Mouse (Mus musculus) forebrain, postnatal 0 days (tissue): ENCODE measurements at regions not wholly inside any gene's neighbourhood (a gene's known extent, or its start where the extent isn't known, plus 50 kb on each side); places are given as distances from the start of the nearest gene placed in this dataset.

Experiments
- ATAC-seq: fragments of 200-750 bp; cut with Nextera tagmentation; 2 replicates; pipeline ENCODE4 v1.8.0; 2017; ENCODE audit warnings: mild to moderate bottlenecking, moderate library complexity
- DNase-seq: peaks from one replicate; pipeline ENCODE4 v3.0.0-alpha.2; 2015
- H3K27ac ChIP-seq: fragments of 300-500 bp; sonication (generic); 2 replicates; pipeline ENCODE4 v1.5.1; 2014; ENCODE audit warnings: low read depth, mild to moderate bottlenecking, antibody characterized with exemption, low read length, moderate library complexity, mixed read lengths
- H3K27me3 ChIP-seq: fragments of 300-500 bp; sonication (generic); 2 replicates; pipeline ENCODE4 v1.6.1; 2014; ENCODE audit warnings: mild to moderate bottlenecking, low read length, mixed read lengths; ENCODE audit not compliant: insufficient read depth
- H3K36me3 ChIP-seq: fragments of 300-500 bp; sonication (generic); 2 replicates; pipeline ENCODE4 v1.6.1; 2014; ENCODE audit warnings: mild to moderate bottlenecking, moderate library complexity; ENCODE audit not compliant: insufficient read depth
- H3K4me1 ChIP-seq: fragments of 300-500 bp; sonication (generic); 2 replicates; pipeline ENCODE4 v1.6.1; 2014; ENCODE audit warnings: antibody characterized with exemption; ENCODE audit not compliant: insufficient read depth
- H3K4me2 ChIP-seq: fragments of 300-500 bp; sonication (generic); 2 replicates; pipeline ENCODE4 v1.6.1; 2014; ENCODE audit warnings: low read depth, mild to moderate bottlenecking, moderate library complexity
- H3K4me3 ChIP-seq: fragments of 300-500 bp; sonication (generic); 2 replicates; pipeline ENCODE4 v1.5.1; 2014; ENCODE audit warnings: low read depth, low read length, mixed read lengths
- H3K9ac ChIP-seq: fragments of 300-500 bp; sonication (generic); 2 replicates; pipeline ENCODE4 v1.6.1; 2014; ENCODE audit warnings: mild to moderate bottlenecking
- H3K9me3 ChIP-seq: fragments of 300-500 bp; sonication (generic); 2 replicates; pipeline ENCODE4 v1.6.1; 2016; ENCODE audit warnings: low read length
- CTCF ChIP-seq: sonication (generic); IDR thresholded peaks from 2 replicates; pipeline ENCODE4 v1.5.1; 2016; ENCODE audit warnings: antibody characterized with exemption, control low read depth, low read depth
- WGBS: fragments of 180-500 bp; shearing (Covaris S2); extraction: QIAGEN DNeasy Blood & Tissue Kit; methylation state at CpG from one replicate; pipeline ENCODE4 v1.1.7; 2014; 5-methylcytosine and 5-hydroxymethylcytosine counted together

DNA sequence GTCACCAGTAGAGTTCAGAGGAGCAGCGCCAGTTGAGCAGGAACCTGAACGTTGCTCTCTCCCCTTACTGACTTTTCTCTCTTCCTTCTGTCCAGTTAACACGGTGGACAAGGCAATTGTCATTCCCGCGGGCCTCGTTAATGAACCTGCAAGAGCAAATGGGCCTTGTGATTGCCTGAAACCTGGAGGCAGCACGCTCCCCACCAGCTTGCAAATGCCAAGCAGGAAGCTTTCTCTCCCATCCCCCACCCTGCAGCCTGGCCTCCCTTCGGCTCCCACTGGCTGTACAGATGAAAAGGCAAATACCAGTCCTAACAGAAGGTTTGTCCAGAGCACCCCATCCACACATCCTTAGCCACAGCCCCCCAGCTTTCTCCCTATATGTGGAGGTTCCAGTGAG, 298.3 kb downstream of the Bcor start:
- Histone ChIP-seq H3K36me3 (no peaks in the 10 kb centered on the region), H3K9ac (no peak overlapping the region), H3K9me3 (no peaks in the 10 kb centered on the region), H3K4me3 (no peak overlapping the region), H3K4me2 (no peak overlapping the region), H3K27me3 (no peaks in the 10 kb centered on the region), H3K4me1 (peaks cover 3% of the 10 kb centered on the region; the same call in 1 of the 2 replicates), H3K27ac (no peak overlapping the region)
- DNase-seq (no peak), ATAC-seq (no peak)
- WGBS, result 33% methylated on average over 8 of the region's 8 CpGs
- TF ChIP-seq CTCF, result no peak

- no peak for TF ChIP-seq CTCF
- H3K9me3 ChIP-seq, result no peaks in the 10 kb centered on the region
- no peak overlapping the region for H3K27ac ChIP-seq
- H3K9ac ChIP-seq, result no peak overlapping the region
- DNase-seq, result no peak
- no peak overlapping the region for H3K4me2 ChIP-seq
- H3K4me1 ChIP-seq, result peaks cover 3% of the 10 kb centered on the region; the same call in 1 of the 2 replicates
- H3K4me3 ChIP-seq, result no peak overlapping the region
- H3K27me3 ChIP-seq, result no peaks in the 10 kb centered on the region
- no peaks in the 10 kb centered on the region for H3K36me3 ChIP-seq
- ATAC-seq, result no peak
- 34% methylated on average over 3 of the region's 3 CpGs for WGBS
Observed at GRCm38 (mm10) chrX:11863106-11863505, 297.0 kb downstream of the Bcor start.

DNA sequence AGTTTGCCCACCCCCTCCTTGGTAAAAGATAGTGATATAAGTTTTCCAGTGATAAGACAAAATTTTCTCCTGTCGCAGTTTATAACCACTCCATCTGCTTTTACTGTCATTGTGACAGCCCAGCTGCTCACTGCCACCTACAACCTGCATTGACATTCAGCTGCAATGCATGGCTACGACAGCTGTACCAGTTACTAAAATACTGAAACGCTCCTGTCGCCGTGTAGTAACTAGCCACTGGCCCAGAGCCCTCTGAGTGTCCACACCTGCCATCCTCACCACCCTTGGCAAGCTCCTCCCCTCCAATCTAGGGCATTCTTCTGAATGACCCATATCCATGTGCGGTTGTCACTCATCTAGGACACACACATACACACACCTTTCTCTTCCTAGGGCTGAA, 286.2 kb downstream of the Bcor start:
- no peak for TF ChIP-seq CTCF
- WGBS, result 80% methylated on average over 6 of the region's 6 CpGs

GRCm38 (mm10) chrX:11876636-11877035, 283.5 kb downstream of the Bcor start:
- Histone ChIP-seq H3K9ac (no peak overlapping the region), H3K9me3 (no peaks in the 10 kb centered on the region), H3K4me3 (no peak overlapping the region), H3K27me3 (no peaks in the 10 kb centered on the region), H3K4me1 (no peaks in the 10 kb centered on the region), H3K36me3 (no peaks in the 10 kb centered on the region), H3K27ac (no peak overlapping the region), H3K4me2 (no peak overlapping the region)
- 72% methylated on average over 7 of the region's 7 CpGs for WGBS
- DNase-seq (no peak), ATAC-seq (no peak)
- TF ChIP-seq CTCF, result no peak

More for the DNA sequence above, 286.2 kb downstream of the Bcor start:
- Histone ChIP-seq H3K4me2 (no peak overlapping the region), H3K4me1 (no peaks in the 10 kb centered on the region), H3K9ac (no peak overlapping the region), H3K27me3 (no peaks in the 10 kb centered on the region), H3K36me3 (no peaks in the 10 kb centered on the region), H3K9me3 (no peaks in the 10 kb centered on the region), H3K27ac (no peak overlapping the region), H3K4me3 (no peak overlapping the region)
- DNase-seq (no peak), ATAC-seq (no peak)

DNA sequence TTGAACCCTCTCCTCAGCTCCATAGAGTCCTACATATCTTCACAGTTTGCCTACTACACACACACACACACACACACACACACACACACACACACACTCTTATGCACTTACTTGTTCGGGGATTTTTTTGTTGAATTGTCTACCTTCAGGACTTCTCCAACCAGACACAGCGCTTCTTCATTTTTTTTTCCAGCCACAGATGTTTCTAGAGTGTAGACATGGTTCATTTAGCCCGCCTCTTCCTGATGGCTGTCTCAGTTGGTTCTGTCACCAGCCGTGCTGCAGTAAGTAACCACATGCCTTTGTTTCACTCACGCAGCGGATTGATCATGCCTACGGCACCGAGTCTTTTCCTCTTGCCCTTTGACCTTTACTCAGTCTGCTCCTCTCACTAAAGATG, 282.1 kb downstream of the Bcor start:
- Histone ChIP-seq H3K4me2 (no peak overlapping the region), H3K27me3 (no peaks in the 10 kb centered on the region), H3K9me3 (no peaks in the 10 kb centered on the region), H3K4me1 (no peaks in the 10 kb centered on the region), H3K4me3 (no peak overlapping the region), H3K9ac (no peak overlapping the region), H3K36me3 (no peaks in the 10 kb centered on the region), H3K27ac (no peak overlapping the region)
- no peak for DNase-seq
- ATAC-seq, result no peak
- whole genome bisulfite sequencing, result 84% methylated on average over 8 of the region's 8 CpGs
- TF ChIP-seq CTCF, result no peak

- H3K4me2 ChIP-seq, result no peak overlapping the region
- no peak overlapping the region for H3K9ac ChIP-seq
- no peak overlapping the region for H3K27ac ChIP-seq
- 78% methylated on average over 1 of the region's 1 CpGs for WGBS
- no peaks in the 10 kb centered on the region for H3K4me1 ChIP-seq
- no peak overlapping the region for H3K4me3 ChIP-seq
- H3K27me3 ChIP-seq, result no peaks in the 10 kb centered on the region
- ATAC-seq (no peak), DNase-seq (no peak)
- H3K9me3 ChIP-seq, result no peaks in the 10 kb centered on the region
- no peaks in the 10 kb centered on the region for H3K36me3 ChIP-seq
- TF ChIP-seq CTCF, result no peak
Observed at GRCm38 (mm10) chrX:11880972-11881371, 279.2 kb downstream of the Bcor start.

- H3K36me3 ChIP-seq, result no peaks in the 10 kb centered on the region
- WGBS, result 70% methylated on average over 10 of the region's 10 CpGs
- DNase-seq (no peak), ATAC-seq (no peak)
- no peak overlapping the region for H3K27ac ChIP-seq
- H3K9me3 ChIP-seq, result no peaks in the 10 kb centered on the region
- no peaks in the 10 kb centered on the region for H3K27me3 ChIP-seq
- no peak for TF ChIP-seq CTCF
- no peak overlapping the region for H3K9ac ChIP-seq
- H3K4me3 ChIP-seq, result no peak overlapping the region
- no peak overlapping the region for H3K4me2 ChIP-seq
- H3K4me1 ChIP-seq, result no peaks in the 10 kb centered on the region
Observed at GRCm38 (mm10) chrX:11883738-11884716, 276.1 kb downstream of the Bcor start.
